Mouse (Mus musculus): Measurements from ENCODE around the gene Mpped2. TPM values are rescaled to one million over a fixed set of nuclear protein-coding genes. Genes with fewer than 3 reads are reported as not detected.

Gene Mpped2
- polyA plus RNA-seq, 1 experiment = not detected

- Histone ChIP-seq H3K4me3 (no peak overlapping the region), H3K27me3 (ENCODE audit: control insufficient read depth, insufficient read depth, insufficient read length) (no peaks in the 10 kb centered on the region), H3K4me2 (ENCODE audit: low read depth) (no peak overlapping the region), H3ac (ENCODE audit: control insufficient read depth, insufficient read length) (no peak overlapping the region), H3K36me3 (ENCODE audit: control insufficient read depth, insufficient read depth) (no peaks in the 10 kb centered on the region), H3K79me2 (ENCODE audit: control insufficient read depth, insufficient read depth) (no peaks in the 10 kb centered on the region)
- no peak for TF ChIP-seq MYOG (IDR thresholded peaks at IDR 0.05; ENCODE audit: control insufficient read depth in 1 of 3, insufficient read depth in 1 of 3, insufficient read length in 2 of 3, low read depth in 2 of 3)
- no peak for TF ChIP-seq POLR2AphosphoS2 (IDR thresholded peaks at IDR 0.05; ENCODE audit: insufficient read length, low read depth)
- TF ChIP-seq REST (IDR thresholded peaks at IDR 0.05; ENCODE audit: insufficient read depth, insufficient read length) = no peak
- TF ChIP-seq TCF3 (IDR thresholded peaks at IDR 0.05; ENCODE audit: insufficient read length, low read depth) = no peak
- no peak for TF ChIP-seq CEBPB (IDR thresholded peaks at IDR 0.05; ENCODE audit: insufficient read depth, poor library complexity, severe bottlenecking)
- no peak for TF ChIP-seq MAX (IDR thresholded peaks at IDR 0.05; ENCODE audit: low read depth)
- TF ChIP-seq MYOD1 (IDR thresholded peaks at IDR 0.05; ENCODE audit: control insufficient read depth in 1 of 3, insufficient read length in 2 of 3, low read depth in 2 of 3) = no peak
- TF ChIP-seq USF1 (IDR thresholded peaks at IDR 0.05; ENCODE audit: low read depth) = no peak
- no peak for TF ChIP-seq SRF (IDR thresholded peaks at IDR 0.05; ENCODE audit: control insufficient read depth, insufficient read length, low read depth)
- TF ChIP-seq E2F4 (IDR thresholded peaks at IDR 0.05; ENCODE audit: insufficient read depth) = no peak
- no peak for TF ChIP-seq TCF12 (IDR thresholded peaks at IDR 0.05; ENCODE audit: insufficient read depth, poor library complexity, severe bottlenecking)
- TF ChIP-seq POLR2A (IDR thresholded peaks at IDR 0.05; ENCODE audit: insufficient read length, low read depth) = no peak
Measured at GRCm38 (mm10) chr2:106883390-106883789, 190.3 kb downstream of the Mpped2 start.

GRCm38 (mm10) chr2:106888174-106888573 is 195.1 kb downstream of the Mpped2 start:
- Histone ChIP-seq H3K27me3 (ENCODE audit: control insufficient read depth, insufficient read depth, insufficient read length) (no peaks in the 10 kb centered on the region), H3K4me2 (ENCODE audit: low read depth) (no peak overlapping the region), H3K79me2 (ENCODE audit: control insufficient read depth, insufficient read depth) (no peaks in the 10 kb centered on the region), H3K36me3 (ENCODE audit: control insufficient read depth, insufficient read depth) (no peaks in the 10 kb centered on the region), H3ac (ENCODE audit: control insufficient read depth, insufficient read length) (no peak overlapping the region), H3K4me3 (no peak overlapping the region)
- TF ChIP-seq TCF3 (IDR thresholded peaks at IDR 0.05; ENCODE audit: insufficient read length, low read depth) = no peak
- no peak for TF ChIP-seq POLR2AphosphoS2 (IDR thresholded peaks at IDR 0.05; ENCODE audit: insufficient read length, low read depth)
- TF ChIP-seq CEBPB (IDR thresholded peaks at IDR 0.05; ENCODE audit: insufficient read depth, poor library complexity, severe bottlenecking) = no peak
- TF ChIP-seq E2F4 (IDR thresholded peaks at IDR 0.05; ENCODE audit: insufficient read depth) = no peak
- no peak for TF ChIP-seq TCF12 (IDR thresholded peaks at IDR 0.05; ENCODE audit: insufficient read depth, poor library complexity, severe bottlenecking)
- TF ChIP-seq MAX (IDR thresholded peaks at IDR 0.05; ENCODE audit: low read depth) = no peak
- no peak for TF ChIP-seq MYOD1 (IDR thresholded peaks at IDR 0.05; ENCODE audit: control insufficient read depth in 1 of 3, insufficient read length in 2 of 3, low read depth in 2 of 3)
- no peak for TF ChIP-seq POLR2A (IDR thresholded peaks at IDR 0.05; ENCODE audit: insufficient read length, low read depth)
- no peak for TF ChIP-seq USF1 (IDR thresholded peaks at IDR 0.05; ENCODE audit: low read depth)

- Histone ChIP-seq H3K79me2 (ENCODE audit: control insufficient read depth, insufficient read depth) (no peaks in the 10 kb centered on the region), H3K36me3 (ENCODE audit: control insufficient read depth, insufficient read depth) (no peaks in the 10 kb centered on the region), H3K4me2 (ENCODE audit: low read depth) (no peak overlapping the region), H3K27me3 (ENCODE audit: control insufficient read depth, insufficient read depth, insufficient read length) (no peaks in the 10 kb centered on the region), H3K4me3 (no peak overlapping the region), H3ac (ENCODE audit: control insufficient read depth, insufficient read length) (no peak overlapping the region)
- TF ChIP-seq MYOD1 (IDR thresholded peaks at IDR 0.05; ENCODE audit: control insufficient read depth in 1 of 3, insufficient read length in 2 of 3, low read depth in 2 of 3) (no peak), REST (IDR thresholded peaks at IDR 0.05; ENCODE audit: insufficient read depth, insufficient read length) (no peak)
Measured at GRCm38 (mm10) chr2:106889297-106890000, 196.4 kb downstream of the Mpped2 start.

- H3ac ChIP-seq (ENCODE audit: control insufficient read depth, insufficient read length) = no peak overlapping the region
- no peak overlapping the region for H3K4me2 ChIP-seq (ENCODE audit: low read depth)
- H3K4me3 ChIP-seq = no peak overlapping the region
- no peaks in the 10 kb centered on the region for H3K27me3 ChIP-seq (ENCODE audit: control insufficient read depth, insufficient read depth, insufficient read length)
- H3K79me2 ChIP-seq (ENCODE audit: control insufficient read depth, insufficient read depth) = no peaks in the 10 kb centered on the region
- no peak for TF ChIP-seq CEBPB (IDR thresholded peaks at IDR 0.05; ENCODE audit: insufficient read depth, poor library complexity, severe bottlenecking)
- no peak for TF ChIP-seq REST (IDR thresholded peaks at IDR 0.05; ENCODE audit: insufficient read depth, insufficient read length)
- no peak for TF ChIP-seq POLR2A (IDR thresholded peaks at IDR 0.05; ENCODE audit: insufficient read length, low read depth)
- no peak for TF ChIP-seq E2F4 (IDR thresholded peaks at IDR 0.05; ENCODE audit: insufficient read depth)
- TF ChIP-seq SRF (IDR thresholded peaks at IDR 0.05; ENCODE audit: control insufficient read depth, insufficient read length, low read depth) = no peak
- no peak for TF ChIP-seq MYOG (IDR thresholded peaks at IDR 0.05; ENCODE audit: control insufficient read depth in 1 of 3, insufficient read depth in 1 of 3, insufficient read length in 2 of 3, low read depth in 2 of 3)
- TF ChIP-seq POLR2AphosphoS2 (IDR thresholded peaks at IDR 0.05; ENCODE audit: insufficient read length, low read depth) = no peak
- TF ChIP-seq MYOD1 (IDR thresholded peaks at IDR 0.05; ENCODE audit: control insufficient read depth in 1 of 3, insufficient read length in 2 of 3, low read depth in 2 of 3) = no peak
- no peak for TF ChIP-seq USF1 (IDR thresholded peaks at IDR 0.05; ENCODE audit: low read depth)
- no peak for TF ChIP-seq MAX (IDR thresholded peaks at IDR 0.05; ENCODE audit: low read depth)
- no peak for TF ChIP-seq TCF12 (IDR thresholded peaks at IDR 0.05; ENCODE audit: insufficient read depth, poor library complexity, severe bottlenecking)
- TF ChIP-seq TCF3 (IDR thresholded peaks at IDR 0.05; ENCODE audit: insufficient read length, low read depth) = no peak
- no peaks in the 10 kb centered on the region for H3K36me3 ChIP-seq (ENCODE audit: control insufficient read depth, insufficient read depth)
Measured at GRCm38 (mm10) chr2:106893376-106893775, 200.3 kb downstream of the Mpped2 start.

Data from myocyte (in vitro differentiated cells).